Mouse (Mus musculus): ENCODE data around the gene Gimap4. TPM values are rescaled to one million over a fixed set of nuclear protein-coding genes. Genes with fewer than 3 reads are reported as not detected.

Gene Gimap4
- polyA plus RNA-seq, 1 experiment from 2014 or later: 1.4 TPM

Other genes starting within 250 kb of the Gimap4 start
- 27.8 and 30.7 TPM in 2 replicates for gene Zfp467, start 238.7 kb upstream of the Gimap4 start, polyA plus RNA-seq (2015; fragmentation: Nextera tagmentation; extraction: Ambion mirVana)
- gene Sspo, start 236.3 kb upstream of the Gimap4 start, polyA plus RNA-seq (2015; fragmentation: Nextera tagmentation; extraction: Ambion mirVana): 0.22 and 0.78 TPM in 2 replicates
- gene Atp6v0e2, start 146.9 kb upstream of the Gimap4 start, polyA plus RNA-seq (2015; fragmentation: Nextera tagmentation; extraction: Ambion mirVana): 296 and 311 TPM in 2 replicates
- 24.8 and 29.2 TPM in 2 replicates for gene Lrrc61, start 129.8 kb upstream of the Gimap4 start, polyA plus RNA-seq (2015; fragmentation: Nextera tagmentation; extraction: Ambion mirVana)
- gene Rarres2, start 111.8 kb upstream of the Gimap4 start, polyA plus RNA-seq (2015; fragmentation: Nextera tagmentation; extraction: Ambion mirVana): 5.1 and 7.6 TPM in 2 replicates
- gene Gm45021, start 94.9 kb upstream of the Gimap4 start, polyA plus RNA-seq (2015; fragmentation: Nextera tagmentation; extraction: Ambion mirVana): not detected in 2 replicates
- gene Repin1, start 90.7 kb upstream of the Gimap4 start, polyA plus RNA-seq (2015; fragmentation: Nextera tagmentation; extraction: Ambion mirVana): 44.3 and 46.1 TPM in 2 replicates
- gene Gm44965, start 90.6 kb upstream of the Gimap4 start, polyA plus RNA-seq (2015; fragmentation: Nextera tagmentation; extraction: Ambion mirVana): 1.0 TPM in 1 of 2 replicates, not detected in the other
- gene Zfp775, start 82.5 kb upstream of the Gimap4 start, polyA plus RNA-seq (2015; fragmentation: Nextera tagmentation; extraction: Ambion mirVana): 13.5 and 14.5 TPM in 2 replicates
- gene AI854703, start 57.8 kb upstream of the Gimap4 start, polyA plus RNA-seq (2015; fragmentation: Nextera tagmentation; extraction: Ambion mirVana): 26.4 and 27.1 TPM in 2 replicates
- gene Gimap8, start 37.3 kb upstream of the Gimap4 start, polyA plus RNA-seq (2015; fragmentation: Nextera tagmentation; extraction: Ambion mirVana): 0.56 TPM in 2 replicates
- 1.6 and 1.7 TPM in 2 replicates for gene Gimap9, start 8.4 kb upstream of the Gimap4 start, polyA plus RNA-seq (2015; fragmentation: Nextera tagmentation; extraction: Ambion mirVana)
- 7.5 and 7.9 TPM in 2 replicates for gene Gimap6, start 23.7 kb downstream of the Gimap4 start, polyA plus RNA-seq (2015; fragmentation: Nextera tagmentation; extraction: Ambion mirVana)
- 0.66 and 1.1 TPM in 2 replicates for gene Gm28053, start 34.1 kb downstream of the Gimap4 start, polyA plus RNA-seq (2015; fragmentation: Nextera tagmentation; extraction: Ambion mirVana)
- gene Gimap7, start 34.1 kb downstream of the Gimap4 start, polyA plus RNA-seq (2015; fragmentation: Nextera tagmentation; extraction: Ambion mirVana): not detected in 2 replicates
- gene Gimap1, start 54.5 kb downstream of the Gimap4 start, polyA plus RNA-seq (2015; fragmentation: Nextera tagmentation; extraction: Ambion mirVana): 6.5 and 6.7 TPM in 2 replicates
- gene Gimap5, start 61.6 kb downstream of the Gimap4 start, polyA plus RNA-seq (2015; fragmentation: Nextera tagmentation; extraction: Ambion mirVana): 1.2 and 2.3 TPM in 2 replicates
- gene Gimap3, start 86.3 kb downstream of the Gimap4 start, polyA plus RNA-seq (2015; fragmentation: Nextera tagmentation; extraction: Ambion mirVana): not detected in 2 replicates
- gene Tmem176a, start 156.4 kb downstream of the Gimap4 start, polyA plus RNA-seq (2015; fragmentation: Nextera tagmentation; extraction: Ambion mirVana): 23.0 and 27.2 TPM in 2 replicates
- gene Tmem176b, start 156.9 kb downstream of the Gimap4 start, polyA plus RNA-seq (2015; fragmentation: Nextera tagmentation; extraction: Ambion mirVana): 111 and 139 TPM in 2 replicates
- not detected in 2 replicates for gene Aoc1, start 188.3 kb downstream of the Gimap4 start, polyA plus RNA-seq (2015; fragmentation: Nextera tagmentation; extraction: Ambion mirVana)
- not detected in 2 replicates for gene 1600015I10Rik, start 245.3 kb downstream of the Gimap4 start, polyA plus RNA-seq (2015; fragmentation: Nextera tagmentation; extraction: Ambion mirVana)